Mouse (Mus musculus) hematopoietic stem cell, adult 5-6 weeks (primary cell): Measurements from ENCODE around the gene Tmem182. TPM values are rescaled to one million over a fixed set of nuclear protein-coding genes. Genes with fewer than 3 reads are reported as not detected.
A peak's percentile ranks its signal among the peaks of the same experiment; 100 is the strongest.

Experiments used
- ATAC-seq, 2 experiments: fragments of 125-278 bp in 1 of 2; replicated peaks in 1 of 2; 2 replicates each; pipeline ENCODE4 v1.8.0; 2016 to 2017; ENCODE audit warnings: inconsistent platforms in 2 of 2, mild to moderate bottlenecking in 2 of 2, moderate number of reproducible peaks in 2 of 2, low read depth in 1 of 2, moderate TSS enrichment in 1 of 2; ENCODE audit not compliant: low FRiP score in 2 of 2, poor library complexity in 2 of 2, severe bottlenecking in 2 of 2, insufficient read depth in 1 of 2, low TSS enrichment in 1 of 2
- total RNA-seq: library from RNA; stranded (forward); fragments of 172-1452, 232-1000 nt; gene quantifications from 2 replicates; pipeline ENCODE4 v1.2.3, GENCODE M21; 2017

The Tmem182 gene
- total RNA-seq, 1 experiment from 2014 or later: not detected

- peak in 1 of 2 experiments; percentile 32; a peak in 1 of 4 replicates for ATAC-seq
These were observed 79.5 kb downstream of the Tmem182 start for GRCm38 (mm10) chr1:40884943-40885342.

GRCm38 (mm10) chr1:40887673-40888072, 82.3 kb downstream of the Tmem182 start:
- ATAC-seq: peak; percentile 48 to 53; a peak in 2 of 4 replicates

- ATAC-seq: no peak
These were observed 83.1 kb downstream of the Tmem182 start for GRCm38 (mm10) chr1:40888396-40889040.

GRCm38 (mm10) chr1:40889617-40890016, 84.2 kb downstream of the Tmem182 start:
- no peak for ATAC-seq

- ATAC-seq: no peak
These were observed 84.8 kb downstream of the Tmem182 start for GRCm38 (mm10) chr1:40890246-40890645.

- no peak for ATAC-seq
These were observed 98.3 kb downstream of the Tmem182 start for GRCm38 (mm10) chr1:40903712-40904111.

Other genes with a start within 250 kb of the Tmem182 start
- not detected in 2 replicates for gene Slc9a4, start 225.5 kb upstream of the Tmem182 start, total RNA-seq
- gene Slc9a2, start 125.0 kb upstream of the Tmem182 start, total RNA-seq: 0.44 and 0.69 TPM in 2 replicates
- gene Mfsd9, start 14.9 kb upstream of the Tmem182 start, total RNA-seq: 1.7 and 3.6 TPM in 2 replicates